Mouse (Mus musculus) testis, adult 2 months (tissue): Measurements from ENCODE around the gene Fkbp4.

Experiments
- CTCF ChIP-seq: fragments of 200-500 bp; IDR thresholded peaks from 2 replicates; pipeline ENCODE4 v1.5.1; 2012; ENCODE audit warnings: low read depth, mild to moderate bottlenecking, inconsistent platforms, low read length, moderate library complexity; ENCODE audit not compliant: control insufficient read depth, insufficient read depth, insufficient replicate concordance
- POLR2A ChIP-seq: fragments of 200-500 bp; IDR thresholded peaks from 2 replicates; pipeline ENCODE4 v1.6.1; 2012; ENCODE audit warnings: low read depth, mild to moderate bottlenecking, inconsistent platforms, low read length, moderate library complexity; ENCODE audit not compliant: control insufficient read depth

GRCm38 (mm10) chr6:128479463-128480454 lies 41.3 kb upstream of the Fkbp4 start:
- TF ChIP-seq CTCF = peak; percentile 99
- no peak for TF ChIP-seq POLR2A
